Mouse (Mus musculus): ENCODE data around the gene Ntm.

- no peak for TF ChIP-seq POLR2A (IDR thresholded peaks at IDR 0.05; ENCODE audit: borderline replicate concordance, extremely low read depth, insufficient read depth, insufficient read length, poor library complexity, severe bottlenecking)
- TF ChIP-seq CTCF (IDR thresholded peaks at IDR 0.05; ENCODE audit: borderline replicate concordance, extremely low read depth, insufficient read depth, insufficient read length): no peak
Measured at GRCm38 (mm10) chr9:29222915-29223545, 739.9 kb downstream of the Ntm start.
